Mouse (Mus musculus) limb, embryonic 11.5 days (tissue): Measurements from ENCODE around the gene Tmem150a. TPM values are rescaled to one million over a fixed set of nuclear protein-coding genes. Genes with fewer than 3 reads are reported as not detected.
A peak's percentile ranks its signal among the peaks of the same experiment; 100 is the strongest.

Experiments
- ATAC-seq: fragments of 200-750 bp; cut with Nextera tagmentation; 2 replicates; pipeline ENCODE4 v1.8.0; 2017; ENCODE audit warnings: low read depth; ENCODE audit not compliant: insufficient number of reproducible peaks, low FRiP score, low TSS enrichment
- DNase-seq: peaks from one replicate; pipeline ENCODE4 v3.0.0-alpha.2; 2015; ENCODE audit warnings: low spot score
- H3K27ac ChIP-seq: fragments of 300-500 bp; sonication (generic); replicated peaks from 2 replicates; pipeline ENCODE4 v1.5.1; 2014; ENCODE audit warnings: low read depth, mild to moderate bottlenecking, low read length
- H3K27me3 ChIP-seq: fragments of 300-500 bp; sonication (generic); 2 replicates; pipeline ENCODE4 v1.6.1; 2014; ENCODE audit warnings: mild to moderate bottlenecking, low read length, mixed read lengths; ENCODE audit not compliant: control insufficient read depth, insufficient read depth
- H3K36me3 ChIP-seq: fragments of 300-500 bp; sonication (generic); 2 replicates; pipeline ENCODE4 v1.6.1; 2014; ENCODE audit warnings: mild to moderate bottlenecking, low read length, moderate library complexity, mixed read lengths; ENCODE audit not compliant: control insufficient read depth, insufficient read depth
- H3K4me1 ChIP-seq: fragments of 300-500 bp; sonication (generic); 2 replicates; pipeline ENCODE4 v1.6.1; 2014; ENCODE audit warnings: low read length, mixed read lengths; ENCODE audit not compliant: control insufficient read depth, insufficient read depth
- H3K4me2 ChIP-seq: fragments of 300-500 bp; sonication (generic); 2 replicates; pipeline ENCODE4 v1.6.1; 2014; ENCODE audit warnings: low read depth, mild to moderate bottlenecking, moderate library complexity; ENCODE audit not compliant: severe bottlenecking
- H3K4me3 ChIP-seq: fragments of 300-500 bp; sonication (generic); 2 replicates; pipeline ENCODE4 v1.5.1; 2014; ENCODE audit warnings: low read depth, low read length
- H3K9ac ChIP-seq: fragments of 300-500 bp; sonication (generic); 2 replicates; pipeline ENCODE4 v1.6.1; 2014; ENCODE audit warnings: mild to moderate bottlenecking, low read length
- H3K9me3 ChIP-seq: fragments of 300-500 bp; sonication (generic); 2 replicates; pipeline ENCODE4 v1.6.1; 2016; ENCODE audit warnings: low read length; ENCODE audit not compliant: control insufficient read depth
- WGBS: fragments of 180-500 bp; shearing (Covaris S2); extraction: QIAGEN DNeasy Blood & Tissue Kit; methylation state at CpG from one replicate; pipeline ENCODE4 v1.1.7; 2014; 5-methylcytosine and 5-hydroxymethylcytosine counted together
- polyA plus RNA-seq: library from polyadenylated mRNA; unstranded; fragments of >200 nt; fragmentation: Nextera tagmentation; extraction: Ambion mirVana; gene quantifications from 2 replicates; pipeline ENCODE4 v1.2.1, GENCODE M21; 2014

Gene Tmem150a
- polyA plus RNA-seq, 1 experiment from 2014 or later, result 10.8 TPM

GRCm38 (mm10) chr6:72383142-72383820 is 28.0 kb downstream of the Tmem150a start:
- Histone ChIP-seq H3K4me2 (no peak overlapping the region), H3K9ac (no peak overlapping the region), H3K4me3 (no peak overlapping the region), H3K27ac (no peak overlapping the region), H3K9me3 (no peaks in the 10 kb centered on the region), H3K4me1 (peaks cover 10% of the 10 kb centered on the region), H3K27me3 (peaks cover 3% of the 10 kb centered on the region; the same call in 1 of the 2 replicates), H3K36me3 (no peaks in the 10 kb centered on the region; the same call in 1 of the 2 replicates)
- WGBS, result 87% methylated on average over 6 of the region's 6 CpGs
- no peak for DNase-seq
- no peak for ATAC-seq

DNA sequence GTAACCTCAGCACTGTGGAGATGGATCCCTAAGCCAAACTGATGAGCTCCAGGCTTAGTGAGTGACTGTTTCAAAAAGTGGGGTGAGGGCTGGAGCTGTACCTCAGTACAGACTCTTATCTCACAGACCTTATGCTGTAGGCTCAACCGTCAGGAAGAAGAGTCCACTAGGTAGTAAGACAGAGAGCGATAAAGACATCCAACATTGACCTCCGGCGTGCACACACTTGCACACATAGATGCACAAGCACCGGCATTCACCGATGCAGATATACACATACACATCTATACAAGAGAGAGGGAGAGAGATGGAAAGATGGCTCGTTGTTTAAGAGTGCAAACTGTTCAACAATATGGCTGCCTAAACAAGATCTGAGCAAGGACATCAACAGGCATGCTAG is 28.7 kb downstream of the Tmem150a start:
- DNase-seq (no peak), ATAC-seq (no peak)
- Histone ChIP-seq H3K27ac (no peak overlapping the region), H3K4me3 (no peak overlapping the region), H3K9ac (no peak overlapping the region), H3K9me3 (no peaks in the 10 kb centered on the region), H3K27me3 (peaks cover 3% of the 10 kb centered on the region; the same call in 1 of the 2 replicates), H3K4me2 (no peak overlapping the region), H3K36me3 (no peaks in the 10 kb centered on the region; the same call in 1 of the 2 replicates), H3K4me1 (peaks cover 16% of the 10 kb centered on the region)
- WGBS, result 93% methylated on average over 7 of the region's 7 CpGs

- no peaks in the 10 kb centered on the region; the same call in 1 of the 2 replicates for H3K27me3 ChIP-seq
- no peak overlapping the region for H3K9ac ChIP-seq
- H3K4me2 ChIP-seq, result no peak overlapping the region
- no peak overlapping the region for H3K4me3 ChIP-seq
- H3K36me3 ChIP-seq, result no peaks in the 10 kb centered on the region; the same call in 1 of the 2 replicates
- no peak for DNase-seq
- H3K4me1 ChIP-seq, result peaks cover 19% of the 10 kb centered on the region
- 84% methylated on average over 4 of the region's 4 CpGs for WGBS
- no peak overlapping the region for H3K27ac ChIP-seq
- no peak for ATAC-seq
- H3K9me3 ChIP-seq, result no peaks in the 10 kb centered on the region
These were observed 30.0 kb downstream of the Tmem150a start for GRCm38 (mm10) chr6:72385258-72385657.

GRCm38 (mm10) chr6:72386561-72386960 is 31.3 kb downstream of the Tmem150a start:
- Histone ChIP-seq H3K9me3 (no peaks in the 10 kb centered on the region), H3K36me3 (no peaks in the 10 kb centered on the region; the same call in 1 of the 2 replicates), H3K27ac (no peak overlapping the region), H3K4me1 (peaks cover 17% of the 10 kb centered on the region), H3K4me2 (no peak overlapping the region), H3K4me3 (no peak overlapping the region), H3K9ac (no peak overlapping the region), H3K27me3 (no peaks in the 10 kb centered on the region)
- DNase-seq, result no peak
- 90% methylated on average over 2 of the region's 2 CpGs for WGBS
- ATAC-seq, result no peak

- Histone ChIP-seq H3K4me2 (peak overlapping the region; percentile 3; the same call in 1 of the 2 replicates), H3K9ac (no peak overlapping the region), H3K27ac (no peak overlapping the region), H3K9me3 (no peaks in the 10 kb centered on the region), H3K4me1 (peaks cover 17% of the 10 kb centered on the region), H3K27me3 (no peaks in the 10 kb centered on the region), H3K36me3 (no peaks in the 10 kb centered on the region; the same call in 1 of the 2 replicates), H3K4me3 (no peak overlapping the region)
- DNase-seq (no peak), ATAC-seq (no peak)
- 47% methylated on average over 3 of the region's 3 CpGs for WGBS
These were observed 32.6 kb downstream of the Tmem150a start for GRCm38 (mm10) chr6:72387816-72388215.

DNA sequence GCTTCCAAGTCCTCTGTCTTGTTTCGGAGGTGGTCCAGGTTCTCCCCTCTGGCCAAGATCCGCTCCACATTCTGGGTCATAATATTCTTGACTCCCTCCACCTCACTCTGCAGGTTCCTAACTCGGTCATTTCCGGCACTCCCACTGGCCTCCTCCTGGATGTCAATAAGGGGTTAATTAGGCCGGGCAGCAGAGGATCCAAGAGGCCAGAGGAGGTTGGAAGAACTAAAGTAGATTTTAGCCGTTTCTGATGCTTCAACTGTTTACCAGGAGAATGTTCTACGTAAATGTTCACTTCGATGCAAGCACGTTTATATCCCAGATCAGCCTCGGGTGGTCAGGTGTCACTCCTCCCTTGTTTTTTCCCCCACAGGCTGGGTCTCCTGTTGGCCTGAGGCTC is 33.0 kb downstream of the Tmem150a start:
- H3K9ac ChIP-seq, result no peak overlapping the region
- no peak overlapping the region for H3K4me3 ChIP-seq
- H3K4me1 ChIP-seq, result peaks cover 17% of the 10 kb centered on the region
- no peak for ATAC-seq
- H3K4me2 ChIP-seq, result peak overlapping the region; percentile 3; the same call in 1 of the 2 replicates
- H3K9me3 ChIP-seq, result no peaks in the 10 kb centered on the region
- no peak for DNase-seq
- no peak overlapping the region for H3K27ac ChIP-seq
- WGBS, result 43% methylated on average over 10 of the region's 10 CpGs
- H3K36me3 ChIP-seq, result no peaks in the 10 kb centered on the region; the same call in 1 of the 2 replicates
- no peaks in the 10 kb centered on the region for H3K27me3 ChIP-seq

- Histone ChIP-seq H3K4me2 (peak overlapping the region; percentile 31), H3K36me3 (no peaks in the 10 kb centered on the region; the same call in 1 of the 2 replicates), H3K4me3 (no peak overlapping the region), H3K27me3 (no peaks in the 10 kb centered on the region), H3K27ac (no peak overlapping the region), H3K9ac (no peak overlapping the region), H3K4me1 (peaks cover 17% of the 10 kb centered on the region), H3K9me3 (no peaks in the 10 kb centered on the region)
- ATAC-seq (0 out of 2 replicates have a peak, but pooled peaks have one; percentile 33), DNase-seq (peak; percentile 62)
- 39% methylated on average over 6 of the region's 6 CpGs for WGBS
These were observed 33.6 kb downstream of the Tmem150a start for GRCm38 (mm10) chr6:72388791-72389329.

GRCm38 (mm10) chr6:72389471-72389940 is 34.3 kb downstream of the Tmem150a start:
- Histone ChIP-seq H3K4me2 (peak overlapping the region; percentile 76), H3K9ac (peak overlapping the region; percentile 73), H3K4me3 (peak overlapping the region; percentile 48), H3K36me3 (no peaks in the 10 kb centered on the region; the same call in 1 of the 2 replicates), H3K27me3 (no peaks in the 10 kb centered on the region), H3K27ac (peak overlapping the region; percentile 76), H3K4me1 (peaks cover 17% of the 10 kb centered on the region), H3K9me3 (no peaks in the 10 kb centered on the region)
- ATAC-seq (peak; percentile 15; the same call in 1 of the 2 replicates), DNase-seq (no peak)
- WGBS, result 21% methylated on average over 13 of the region's 13 CpGs
